Mouse (Mus musculus): ENCODE measurements around the gene Csrp3. TPM values are rescaled to one million over a fixed set of nuclear protein-coding genes. Genes with fewer than 3 reads are reported as not detected.

Csrp3 gene
- polyA plus RNA-seq, 1 experiment from 2014 or later = 6.0 TPM

- no peak overlapping the region for H3K4me3 ChIP-seq
- peaks cover 68% of the 10 kb centered on the region for H3K36me3 ChIP-seq
- H3K4me2 ChIP-seq (replicated peaks) = no peak overlapping the region
- H3K9ac ChIP-seq = no peak overlapping the region
- H3K9me3 ChIP-seq = no peaks in the 10 kb centered on the region
- no peak overlapping the region for H3K27ac ChIP-seq
- no peaks in the 10 kb centered on the region for H3K4me1 ChIP-seq
- no peak for ATAC-seq (ENCODE audit: insufficient number of reproducible peaks, insufficient read depth, low FRiP score, low TSS enrichment)
- 98% methylated on average over 3 of the region's 3 CpGs for WGBS
- no peaks in the 10 kb centered on the region for H3K27me3 ChIP-seq
Measured at GRCm38 (mm10) chr7:48823621-48824020, 24.2 kb downstream of the Csrp3 start.

DNA sequence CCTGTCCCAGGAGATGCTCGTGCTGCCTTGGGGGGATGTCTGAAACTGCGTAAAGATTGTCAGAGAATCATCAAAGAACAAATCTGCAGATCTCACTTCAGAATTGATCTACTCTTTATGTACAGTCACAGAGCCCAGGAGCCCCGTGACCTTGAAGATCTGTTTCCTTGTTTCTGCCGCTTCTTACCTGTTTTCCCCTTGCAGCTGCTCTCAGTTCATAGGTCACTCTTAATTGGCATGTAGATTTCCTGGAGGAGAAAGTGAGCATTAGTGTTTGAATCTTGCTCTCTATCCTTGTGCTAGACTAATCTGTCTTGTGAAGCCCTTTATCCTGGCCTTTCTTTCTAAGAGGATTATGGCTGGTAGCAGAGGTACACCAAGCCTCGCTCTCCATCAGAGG, 26.2 kb downstream of the Csrp3 start:
- WGBS = 87% methylated on average over 5 of the region's 5 CpGs
- H3K4me3 ChIP-seq = no peak overlapping the region
- H3K27me3 ChIP-seq = no peaks in the 10 kb centered on the region
- ATAC-seq (ENCODE audit: insufficient number of reproducible peaks, insufficient read depth, low FRiP score, low TSS enrichment) = no peak
- no peaks in the 10 kb centered on the region for H3K4me1 ChIP-seq
- H3K4me2 ChIP-seq (replicated peaks) = no peak overlapping the region
- no peak overlapping the region for H3K9ac ChIP-seq
- H3K36me3 ChIP-seq = peaks cover 56% of the 10 kb centered on the region
- H3K27ac ChIP-seq = no peak overlapping the region
- no peaks in the 10 kb centered on the region for H3K9me3 ChIP-seq

DNA sequence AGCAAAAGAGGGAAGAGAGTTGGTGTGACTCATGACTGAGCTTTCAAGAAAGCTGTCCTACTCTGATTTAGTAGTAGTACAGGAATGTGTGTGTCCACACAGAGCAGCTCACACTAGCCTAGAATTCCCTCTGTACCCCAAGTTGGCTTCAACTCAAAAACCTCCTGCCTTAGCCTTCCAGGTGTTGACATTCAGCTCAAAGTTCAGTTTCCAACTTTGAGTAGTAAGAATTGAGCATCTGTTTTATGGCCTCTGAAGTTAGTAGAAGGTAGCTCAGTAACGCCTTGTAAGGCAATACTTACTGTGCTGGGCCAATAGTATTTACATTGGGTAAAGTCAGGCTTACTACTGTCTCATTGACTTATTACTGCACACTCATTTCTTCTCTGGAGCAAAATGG, 34.2 kb downstream of the Csrp3 start:
- Histone ChIP-seq H3K27me3 (no peaks in the 10 kb centered on the region), H3K4me2 (replicated peaks) (no peak overlapping the region), H3K27ac (no peak overlapping the region), H3K4me1 (no peaks in the 10 kb centered on the region), H3K4me3 (no peak overlapping the region), H3K9ac (no peak overlapping the region), H3K36me3 (peaks cover 23% of the 10 kb centered on the region), H3K9me3 (no peaks in the 10 kb centered on the region)
- ATAC-seq (ENCODE audit: insufficient number of reproducible peaks, insufficient read depth, low FRiP score, low TSS enrichment) = no peak
- 90% methylated on average over 1 of the region's 1 CpGs for WGBS

DNA sequence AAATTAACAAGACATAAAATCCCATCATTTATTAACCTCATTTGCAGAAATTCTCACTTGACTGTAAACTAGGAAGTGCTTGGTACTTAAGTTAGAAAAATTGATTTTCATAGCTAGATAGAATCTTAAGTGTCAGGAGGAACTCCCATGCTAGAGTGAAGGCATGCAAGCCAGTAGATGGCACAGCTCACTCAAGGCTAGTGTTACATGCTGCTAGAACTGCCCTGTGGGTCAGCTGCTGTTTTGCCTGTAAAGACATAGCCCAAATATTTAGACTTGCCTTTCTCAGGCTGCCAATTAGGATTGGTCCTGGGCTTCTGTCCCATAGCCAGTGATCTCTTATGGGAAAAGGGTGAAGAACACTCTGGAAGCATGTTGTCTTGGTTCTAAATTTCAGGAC, 35.5 kb downstream of the Csrp3 start:
- Histone ChIP-seq H3K27me3 (no peaks in the 10 kb centered on the region), H3K4me2 (replicated peaks) (no peak overlapping the region), H3K9ac (no peak overlapping the region), H3K36me3 (peaks cover 29% of the 10 kb centered on the region), H3K4me3 (no peak overlapping the region), H3K4me1 (no peaks in the 10 kb centered on the region), H3K9me3 (no peaks in the 10 kb centered on the region), H3K27ac (no peak overlapping the region)
- no peak for ATAC-seq (ENCODE audit: insufficient number of reproducible peaks, insufficient read depth, low FRiP score, low TSS enrichment)

GRCm38 (mm10) chr7:48810652-48811051, 37.2 kb downstream of the Csrp3 start:
- ATAC-seq (ENCODE audit: insufficient number of reproducible peaks, insufficient read depth, low FRiP score, low TSS enrichment) = no peak
- no peak overlapping the region for H3K4me2 ChIP-seq (replicated peaks)
- H3K27ac ChIP-seq = no peak overlapping the region
- no peaks in the 10 kb centered on the region for H3K9me3 ChIP-seq
- H3K27me3 ChIP-seq = no peaks in the 10 kb centered on the region
- H3K36me3 ChIP-seq = peaks cover 43% of the 10 kb centered on the region
- 94% methylated on average over 1 of the region's 1 CpGs for WGBS
- H3K4me3 ChIP-seq = no peak overlapping the region
- no peak overlapping the region for H3K9ac ChIP-seq
- no peaks in the 10 kb centered on the region for H3K4me1 ChIP-seq

DNA sequence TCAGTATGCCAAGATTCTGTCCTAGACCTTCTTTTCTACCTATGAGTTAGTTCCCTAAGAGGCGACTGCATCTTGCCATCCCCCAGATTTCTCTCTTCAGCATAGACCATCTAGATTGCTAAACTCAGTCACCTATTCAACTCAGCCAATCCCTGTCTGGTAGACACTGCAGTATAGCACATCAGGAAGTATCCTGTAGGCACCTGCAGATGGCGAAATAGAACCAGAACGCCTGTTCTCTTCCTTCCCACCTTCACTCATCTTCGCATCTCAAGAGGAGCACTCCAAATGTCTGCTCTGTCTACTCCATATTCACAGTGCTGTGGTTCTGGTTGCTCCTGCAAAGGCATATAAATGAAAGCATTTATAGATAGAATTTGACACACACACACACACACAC, 41.2 kb downstream of the Csrp3 start:
- Histone ChIP-seq H3K36me3 (peaks cover 44% of the 10 kb centered on the region), H3K27ac (no peak overlapping the region), H3K4me2 (replicated peaks) (no peak overlapping the region), H3K9ac (no peak overlapping the region), H3K9me3 (no peaks in the 10 kb centered on the region), H3K4me3 (no peak overlapping the region), H3K27me3 (no peaks in the 10 kb centered on the region), H3K4me1 (no peaks in the 10 kb centered on the region)
- 86% methylated on average over 4 of the region's 4 CpGs for WGBS
- no peak for ATAC-seq (ENCODE audit: insufficient number of reproducible peaks, insufficient read depth, low FRiP score, low TSS enrichment)

GRCm38 (mm10) chr7:48803381-48803780, 44.5 kb downstream of the Csrp3 start:
- 83% methylated on average over 7 of the region's 7 CpGs for WGBS
- Histone ChIP-seq H3K9me3 (no peaks in the 10 kb centered on the region), H3K36me3 (peaks cover 36% of the 10 kb centered on the region), H3K4me1 (no peaks in the 10 kb centered on the region), H3K27me3 (no peaks in the 10 kb centered on the region), H3K9ac (no peak overlapping the region), H3K4me2 (replicated peaks) (no peak overlapping the region), H3K27ac (no peak overlapping the region), H3K4me3 (no peak overlapping the region)
- no peak for ATAC-seq (ENCODE audit: insufficient number of reproducible peaks, insufficient read depth, low FRiP score, low TSS enrichment)

- Histone ChIP-seq H3K27me3 (no peaks in the 10 kb centered on the region), H3K36me3 (peaks cover 5% of the 10 kb centered on the region; the same call in 1 of the 2 replicates), H3K9ac (no peak overlapping the region), H3K4me3 (no peak overlapping the region), H3K4me1 (peaks cover 2% of the 10 kb centered on the region; the same call in 1 of the 2 replicates), H3K4me2 (replicated peaks) (no peak overlapping the region), H3K27ac (no peak overlapping the region), H3K9me3 (no peaks in the 10 kb centered on the region)
- ATAC-seq (ENCODE audit: insufficient number of reproducible peaks, insufficient read depth, low FRiP score, low TSS enrichment) = no peak
- 87% methylated on average over 3 of the region's 3 CpGs for WGBS
Measured at GRCm38 (mm10) chr7:48795130-48795529, 52.7 kb downstream of the Csrp3 start.

- no peak overlapping the region for H3K27ac ChIP-seq
- no peaks in the 10 kb centered on the region for H3K27me3 ChIP-seq
- no peaks in the 10 kb centered on the region for H3K9me3 ChIP-seq
- H3K4me1 ChIP-seq = peaks cover 8% of the 10 kb centered on the region; the same call in 1 of the 2 replicates
- H3K4me3 ChIP-seq = no peak overlapping the region
- 81% methylated on average over 3 of the region's 3 CpGs for WGBS
- no peak overlapping the region for H3K4me2 ChIP-seq (replicated peaks)
- no peak overlapping the region for H3K9ac ChIP-seq
- no peak for ATAC-seq (ENCODE audit: insufficient number of reproducible peaks, insufficient read depth, low FRiP score, low TSS enrichment)
- no peaks in the 10 kb centered on the region for H3K36me3 ChIP-seq
Measured at GRCm38 (mm10) chr7:48791412-48791811, 56.4 kb downstream of the Csrp3 start.

DNA sequence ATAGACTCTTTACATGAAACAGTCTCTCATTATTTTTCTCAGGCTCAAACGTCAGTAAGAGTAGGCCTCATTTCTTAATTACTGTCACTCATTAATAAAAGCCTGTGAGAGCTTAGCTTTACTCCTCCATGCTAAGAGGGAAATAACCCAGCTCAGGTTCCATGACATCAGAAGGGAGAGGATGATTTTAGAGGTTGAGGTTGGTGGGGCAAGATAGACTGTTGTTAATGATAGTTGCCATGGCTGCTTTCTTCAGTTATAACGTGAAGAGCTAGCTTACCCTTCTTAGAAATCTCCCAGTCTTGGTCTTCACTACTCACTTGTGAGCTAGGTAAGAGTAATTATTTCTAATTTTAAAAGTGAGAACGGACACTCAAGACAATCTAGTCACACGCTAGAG, 57.7 kb downstream of the Csrp3 start:
- H3K4me3 ChIP-seq = no peak overlapping the region
- ATAC-seq (ENCODE audit: insufficient number of reproducible peaks, insufficient read depth, low FRiP score, low TSS enrichment) = no peak
- no peak overlapping the region for H3K9ac ChIP-seq
- no peaks in the 10 kb centered on the region for H3K36me3 ChIP-seq
- 71% methylated on average over 4 of the region's 4 CpGs for WGBS
- no peaks in the 10 kb centered on the region for H3K9me3 ChIP-seq
- H3K4me2 ChIP-seq (replicated peaks) = peak overlapping the region; percentile 73; the same call in 1 of the 2 replicates
- peaks cover 8% of the 10 kb centered on the region; the same call in 1 of the 2 replicates for H3K4me1 ChIP-seq
- H3K27ac ChIP-seq = no peak overlapping the region
- no peaks in the 10 kb centered on the region for H3K27me3 ChIP-seq

GRCm38 (mm10) chr7:48788851-48789572, 58.8 kb downstream of the Csrp3 start, which contains the start of gene Zdhhc13:
Zdhhc13 (plus strand) TSS chr7:48789003.
- Histone ChIP-seq H3K36me3 (no peaks in the 10 kb centered on the region), H3K4me2 (replicated peaks) (peak within 1 kb of the TSS; percentile 73), H3K9me3 (no peaks in the 10 kb centered on the region), H3K4me3 (peak within 1 kb of the TSS; percentile 86), H3K27ac (peak within 1 kb of the TSS; percentile 82), H3K4me1 (peaks cover 8% of the 10 kb centered on the region; the same call in 1 of the 2 replicates), H3K27me3 (no peaks in the 10 kb centered on the region), H3K9ac (peak within 1 kb of the TSS; percentile 87)
- 0% methylated on average over 57 of the region's 57 CpGs for WGBS
- ATAC-seq (ENCODE audit: insufficient number of reproducible peaks, insufficient read depth, low FRiP score, low TSS enrichment) = peak; percentile 99

DNA sequence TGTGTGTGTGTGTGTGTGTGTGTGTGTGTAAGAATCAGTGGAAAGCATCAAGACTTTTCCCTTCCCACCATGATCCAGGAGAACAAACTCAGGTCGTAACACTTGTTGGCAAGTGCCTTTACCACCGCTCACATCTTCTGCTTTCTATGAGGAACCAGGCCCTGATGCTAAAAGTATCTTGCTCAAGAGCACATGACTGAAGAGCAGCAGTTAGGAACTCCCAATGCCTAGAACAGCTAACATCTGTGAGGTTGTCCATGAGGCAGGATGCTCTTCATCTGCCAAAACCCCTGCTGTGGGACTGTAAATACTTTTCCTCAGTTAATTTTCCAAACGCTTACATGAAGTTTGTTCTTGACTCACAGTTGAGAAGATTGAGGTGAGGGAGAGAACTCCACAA, 59.5 kb downstream of the Csrp3 start:
- peak overlapping the region; percentile 73 for H3K4me2 ChIP-seq (replicated peaks)
- H3K27ac ChIP-seq = no peak overlapping the region
- H3K4me3 ChIP-seq = peak overlapping the region; percentile 86
- 61% methylated on average over 3 of the region's 3 CpGs for WGBS
- peaks cover 8% of the 10 kb centered on the region; the same call in 1 of the 2 replicates for H3K4me1 ChIP-seq
- no peak overlapping the region for H3K9ac ChIP-seq
- no peaks in the 10 kb centered on the region for H3K36me3 ChIP-seq
- no peaks in the 10 kb centered on the region for H3K9me3 ChIP-seq
- H3K27me3 ChIP-seq = no peaks in the 10 kb centered on the region
- no peak for ATAC-seq (ENCODE audit: insufficient number of reproducible peaks, insufficient read depth, low FRiP score, low TSS enrichment)

All from embryonic facial prominence, embryonic 12.5 days (tissue).